Mouse (Mus musculus) cerebellum, postnatal 14 days (tissue): ENCODE measurements around the gene Lsp1.

Experiments used
- DNase-seq, 2 experiments: peaks; one replicate each; pipeline ENCODE4 v3.0.0; 2021; ENCODE audit warnings: mixed read lengths in 2 of 2

Gene Lsp1

GRCm38 (mm10) chr7:142478001-142478400 is 17.4 kb downstream of the Lsp1 start:
- DNase-seq = no peak

DNA sequence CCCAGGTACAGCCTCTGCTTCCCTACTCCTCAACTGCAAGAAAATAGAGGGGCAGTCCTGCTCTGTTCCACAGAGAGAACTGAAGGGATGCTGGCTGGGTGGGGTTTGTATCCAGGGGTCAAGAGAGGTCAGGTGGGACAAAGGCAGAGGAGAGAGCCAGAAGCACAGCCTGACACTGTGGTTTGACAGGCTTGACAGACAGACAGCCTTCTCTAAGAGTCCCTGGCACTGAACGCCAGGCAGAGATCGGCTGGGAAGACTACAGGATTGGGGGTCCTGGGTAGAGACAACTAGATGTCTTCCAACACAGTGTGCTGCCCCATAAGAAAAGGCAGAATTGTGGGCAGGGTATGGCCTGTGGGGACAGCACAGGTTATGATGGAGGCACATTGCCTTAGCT is 18.0 kb downstream of the Lsp1 start:
- no peak for DNase-seq

DNA sequence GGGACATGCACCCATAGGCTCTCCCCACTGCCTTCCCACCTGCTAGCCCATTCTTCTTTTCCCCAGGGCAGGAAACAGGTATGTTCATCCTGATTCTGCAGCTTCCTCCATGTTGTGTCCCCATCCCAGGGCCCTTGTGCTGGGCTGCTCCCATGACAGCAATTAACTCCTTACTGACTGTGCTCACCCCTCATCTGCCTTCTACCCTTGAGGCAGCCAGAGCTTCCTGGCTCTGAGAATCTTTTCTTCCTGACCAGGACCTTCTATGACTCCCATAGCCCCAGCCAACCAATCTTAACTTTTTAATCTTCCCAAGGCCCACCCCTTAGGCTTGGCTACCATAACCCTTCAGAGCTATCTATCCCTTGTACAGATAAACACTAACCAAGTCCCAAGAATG is 18.7 kb downstream of the Lsp1 start:
- DNase-seq = no peak

DNA sequence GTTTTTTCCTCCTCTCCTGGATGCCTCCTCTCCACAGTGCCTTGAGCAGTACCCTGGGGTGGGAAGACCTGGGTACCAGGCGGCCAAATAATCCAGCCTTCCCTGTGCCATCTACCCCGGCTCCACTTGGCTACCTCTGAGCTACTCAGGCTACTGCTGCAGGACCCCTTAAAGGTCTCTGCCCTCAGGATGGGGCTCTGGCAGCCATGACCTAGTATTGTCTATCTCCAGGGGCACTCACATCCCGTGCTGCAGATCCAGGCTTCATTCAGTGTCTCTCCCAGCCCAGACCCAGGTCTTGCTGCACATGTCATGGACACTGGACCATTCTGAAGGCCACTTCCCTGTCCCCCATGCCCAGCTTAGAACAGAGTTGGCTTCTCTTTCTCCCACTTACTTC is 19.3 kb downstream of the Lsp1 start:
- DNase-seq = no peak

DNA sequence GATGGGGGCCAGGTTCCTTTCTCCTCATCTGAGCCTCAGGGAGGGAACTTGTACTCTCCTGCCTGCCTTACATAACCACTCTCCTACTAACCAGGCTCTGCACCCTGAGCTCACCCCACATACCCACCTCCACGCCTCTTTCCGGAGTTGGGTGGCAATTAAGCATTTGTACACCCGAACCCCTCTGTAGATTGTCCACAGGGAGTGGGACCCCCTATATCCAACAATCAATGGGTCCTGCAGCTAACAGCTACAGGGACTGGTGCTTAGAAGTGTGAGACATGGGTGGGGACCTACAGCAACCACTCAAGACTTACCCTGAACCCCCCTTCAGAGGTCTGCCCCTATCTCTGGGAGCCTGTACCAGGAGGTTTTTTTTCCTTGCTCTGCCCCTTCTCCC is 20.1 kb downstream of the Lsp1 start:
- no peak for DNase-seq

- peak; percentile 69 to 79 for DNase-seq
Observed at GRCm38 (mm10) chr7:142481186-142481567, 20.6 kb downstream of the Lsp1 start.

DNA sequence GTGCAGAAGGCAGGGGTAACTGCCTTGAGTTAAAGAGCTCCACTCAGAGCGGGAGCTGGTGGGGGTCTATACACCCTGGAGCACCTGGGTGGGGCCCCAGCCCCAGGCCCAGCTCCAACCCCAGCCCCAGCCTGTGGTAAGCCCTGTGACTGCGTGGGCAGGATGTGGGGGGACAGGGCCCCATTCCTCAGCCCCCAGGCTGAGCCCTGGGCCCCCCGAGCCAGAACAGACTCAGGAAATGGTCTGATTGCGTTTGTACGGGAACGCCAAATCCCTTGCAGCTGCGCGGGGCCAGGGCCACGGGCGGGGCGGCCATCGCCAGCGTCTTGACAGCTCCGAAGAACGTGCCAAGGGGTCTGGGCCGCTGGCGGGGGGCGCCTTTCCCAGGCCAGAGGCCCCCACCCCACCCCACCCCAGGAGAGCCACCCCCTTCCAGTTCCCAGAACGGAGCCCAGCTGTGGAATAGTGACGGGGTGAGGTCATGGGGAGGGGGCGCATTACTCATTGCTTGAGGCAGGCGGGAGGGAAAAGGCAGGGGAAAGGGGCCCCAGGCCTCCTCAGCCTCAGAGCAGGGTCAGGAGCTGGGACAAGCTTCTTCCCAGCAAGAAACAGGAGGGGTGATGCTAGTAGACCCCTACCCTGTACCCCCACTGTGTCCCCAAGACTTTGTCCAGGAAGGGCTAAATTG is 21.1 kb downstream of the Lsp1 start:
- DNase-seq = peak in 1 of 2 experiments; percentile 37

DNA sequence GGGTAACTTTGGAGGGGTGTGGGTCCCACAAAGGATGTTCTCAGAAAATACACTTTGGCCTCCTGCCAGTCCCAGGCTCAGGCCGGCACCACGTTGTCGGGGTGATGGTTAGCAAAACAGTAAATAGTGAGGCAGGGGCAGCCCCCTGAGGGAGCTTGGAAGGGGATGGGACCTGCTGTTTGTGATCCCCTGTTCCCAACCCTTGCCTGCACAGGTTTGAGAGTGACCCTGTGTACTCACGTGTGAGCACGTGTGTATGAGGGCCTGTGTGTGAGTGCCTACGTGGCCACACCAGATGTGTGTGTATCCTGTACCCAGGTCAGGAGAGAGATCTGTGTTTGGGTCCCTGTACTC is 21.6 kb downstream of the Lsp1 start:
- peak in 1 of 2 experiments; percentile 39 for DNase-seq

DNA sequence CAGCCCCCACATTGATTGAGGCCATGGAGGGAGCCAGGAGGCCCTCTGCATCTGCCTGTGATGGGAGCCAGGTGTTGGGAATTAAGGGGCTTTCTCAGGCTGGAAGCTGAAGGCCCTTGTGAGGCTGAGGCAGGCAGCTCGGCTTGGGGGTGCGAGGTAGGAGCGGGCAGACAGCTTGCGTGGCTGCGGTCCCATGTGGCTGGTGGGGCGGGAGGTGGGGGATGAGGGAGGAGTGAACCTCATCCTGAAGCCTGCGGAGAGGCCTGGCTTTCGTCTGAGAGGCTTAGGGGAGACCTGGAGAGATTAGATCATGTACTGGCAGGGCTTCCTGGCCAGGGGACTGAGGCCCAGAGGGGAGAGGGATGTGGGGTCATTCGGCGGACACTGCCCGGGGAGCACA is 22.5 kb downstream of the Lsp1 start:
- peak in 1 of 2 experiments; percentile 21 for DNase-seq

DNA sequence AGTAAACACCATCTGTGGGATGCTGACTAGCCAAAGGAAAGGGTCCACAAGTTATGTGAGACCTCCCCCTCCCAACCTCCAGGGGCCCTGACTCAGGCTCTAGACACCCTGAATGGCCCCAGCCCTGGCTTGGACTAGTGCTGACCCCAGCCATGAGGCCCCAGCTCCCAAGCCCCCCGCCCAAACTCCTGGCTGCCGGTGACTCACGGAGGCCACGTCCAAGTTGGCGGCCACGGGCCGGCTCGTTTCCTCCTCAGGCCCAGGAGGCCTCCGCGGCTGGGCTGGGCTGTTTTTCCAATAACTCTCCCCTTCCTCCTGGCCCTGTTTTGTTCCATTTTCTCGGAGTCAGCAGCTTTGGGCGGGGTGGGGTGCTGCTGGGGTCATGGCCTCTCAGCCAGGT is 24.2 kb downstream of the Lsp1 start:
- DNase-seq = no peak

GRCm38 (mm10) chr7:142486751-142487162 is 26.1 kb downstream of the Lsp1 start:
- no peak for DNase-seq

- peak; percentile 33 to 39 for DNase-seq
Observed at GRCm38 (mm10) chr7:142487341-142487859, 26.8 kb downstream of the Lsp1 start.

DNA sequence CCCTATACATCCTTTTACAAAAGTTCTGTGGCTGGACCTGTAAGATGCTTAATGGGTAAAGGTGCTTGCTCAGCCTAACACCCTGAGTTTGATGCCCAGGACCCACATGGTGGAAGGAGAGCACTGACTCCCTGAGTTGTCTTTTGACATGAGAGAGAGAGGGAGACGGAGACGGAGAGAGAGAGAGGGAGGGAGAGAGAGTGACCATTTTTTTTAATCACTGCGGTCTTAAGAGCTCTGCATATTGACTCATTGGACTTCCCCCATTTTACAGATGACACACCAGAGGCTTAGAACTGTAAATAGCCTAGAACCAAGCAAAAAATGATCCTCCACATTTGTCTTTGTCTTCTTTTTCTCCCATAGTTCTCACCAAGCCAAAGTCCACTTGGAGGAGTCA is 27.4 kb downstream of the Lsp1 start:
- DNase-seq = no peak

DNA sequence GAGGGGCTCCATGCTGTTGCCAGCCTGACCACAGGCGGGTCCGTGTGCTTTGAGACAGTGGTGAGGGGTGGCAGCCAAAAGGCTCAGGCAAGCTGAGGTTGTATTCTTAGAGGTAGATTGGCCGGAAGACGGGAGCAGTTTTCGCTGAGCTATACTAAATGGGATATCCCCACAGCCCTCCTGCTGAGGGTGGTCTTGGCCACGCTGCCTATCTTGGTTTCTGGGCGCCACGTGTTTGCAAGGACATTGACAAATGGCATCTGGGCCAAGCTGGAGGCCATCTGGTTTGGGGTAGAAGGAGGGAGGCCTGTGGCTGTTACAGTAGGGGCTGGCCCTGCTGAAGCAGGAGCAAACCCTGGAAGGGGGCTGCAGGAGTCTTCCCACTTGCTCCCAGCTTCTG is 32.9 kb downstream of the Lsp1 start:
- no peak for DNase-seq

DNA sequence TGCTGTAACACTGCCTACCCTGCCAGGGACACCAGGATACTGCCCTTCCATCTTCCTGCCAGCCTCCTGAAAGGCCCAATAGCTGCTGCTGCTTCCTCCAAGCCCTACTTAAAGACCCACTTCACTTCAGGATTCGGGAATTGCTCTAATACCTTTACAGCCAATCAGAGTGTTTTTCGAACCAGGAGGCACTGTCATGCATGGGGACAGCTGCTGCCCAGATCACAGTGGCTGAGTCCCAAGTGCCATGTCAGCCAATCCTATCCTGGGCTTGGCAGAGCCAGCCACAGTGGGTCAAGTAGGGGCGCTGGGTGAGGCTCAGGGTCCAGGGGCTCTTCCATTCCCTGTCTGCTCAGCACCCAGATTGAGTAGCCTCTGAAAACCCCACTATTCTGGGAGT is 35.5 kb downstream of the Lsp1 start:
- DNase-seq = no peak

GRCm38 (mm10) chr7:142496800-142497199 is 36.2 kb downstream of the Lsp1 start:
- no peak for DNase-seq

DNA sequence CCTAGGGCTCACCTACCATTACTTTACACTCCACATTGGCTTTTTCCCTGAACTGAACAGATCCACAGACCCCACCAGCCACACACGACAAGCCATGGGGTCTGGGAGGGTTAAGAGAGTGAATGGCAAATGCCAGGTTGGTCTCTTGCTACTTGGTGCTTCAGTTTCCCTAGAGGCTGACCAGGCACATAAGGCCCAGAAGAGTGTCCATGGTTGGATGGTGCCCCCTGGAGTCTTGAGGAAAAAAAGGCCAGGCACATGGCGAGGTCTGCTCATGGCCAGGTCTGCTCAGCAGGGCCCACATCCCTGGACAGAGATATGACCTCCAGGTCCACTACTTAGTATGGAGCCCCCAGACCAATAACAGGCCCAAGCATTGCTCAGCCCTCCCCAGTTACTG is 37.2 kb downstream of the Lsp1 start:
- no peak for DNase-seq

DNA sequence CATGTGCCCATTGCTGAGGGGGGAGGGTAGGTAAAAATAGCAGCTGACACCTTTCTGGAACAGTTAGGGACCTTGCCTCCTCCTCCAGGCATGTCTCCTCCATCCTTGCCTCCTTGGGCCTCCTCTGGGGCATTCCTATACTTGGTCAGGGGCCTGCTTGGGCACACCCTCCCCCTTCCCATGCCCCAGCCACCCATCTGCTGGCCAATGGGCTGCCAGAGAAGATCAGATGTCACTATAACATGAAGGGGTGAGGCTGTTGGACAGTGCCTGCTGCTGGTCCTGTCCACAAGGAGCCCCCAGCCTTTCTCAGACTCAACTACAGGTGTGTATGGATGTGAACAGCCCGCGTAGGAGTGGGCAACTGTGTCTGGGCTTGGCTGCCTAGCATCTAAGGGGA is 38.0 kb downstream of the Lsp1 start, which contains the start of gene Tnnt3:
Gene Tnnt3 (plus strand): TSS at position 262 of the 400 bp plus-strand sequence.
- no peak for DNase-seq

- no peak for DNase-seq
Observed at GRCm38 (mm10) chr7:142499010-142499721, 38.6 kb downstream of the Lsp1 start.

GRCm38 (mm10) chr7:142500032-142500431 is 39.4 kb downstream of the Lsp1 start:
- DNase-seq = no peak

GRCm38 (mm10) chr7:142503206-142503605 is 42.6 kb downstream of the Lsp1 start:
- no peak for DNase-seq

DNA sequence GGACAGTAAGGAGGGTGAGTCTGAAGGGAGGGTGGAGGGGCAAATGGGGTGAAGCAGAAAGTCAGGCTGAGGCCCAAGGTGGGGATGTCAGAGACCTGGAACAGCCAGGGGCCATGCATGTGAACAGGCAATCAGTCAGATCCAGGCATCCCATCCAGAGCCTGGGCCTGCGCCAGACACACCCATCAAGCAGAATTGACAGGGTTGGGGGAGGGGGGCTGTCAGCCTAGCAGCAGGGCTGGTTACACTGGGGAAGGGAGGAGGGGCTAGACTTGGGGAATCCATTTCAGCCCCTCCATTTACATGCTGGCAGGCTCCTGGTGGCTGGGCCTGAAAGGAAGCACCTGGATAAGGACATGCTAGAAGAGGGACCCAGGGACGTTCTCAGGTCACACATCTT is 45.3 kb downstream of the Lsp1 start:
- DNase-seq = no peak

- DNase-seq = peak in 1 of 2 experiments; percentile 32
Observed at GRCm38 (mm10) chr7:142506501-142506900, 45.9 kb downstream of the Lsp1 start.

- no peak for DNase-seq
Observed at GRCm38 (mm10) chr7:142507453-142507852, 46.8 kb downstream of the Lsp1 start.
